Mouse (Mus musculus) embryonic facial prominence, embryonic 11.5 days (tissue): ENCODE measurements around the gene Glb1l. TPM values are rescaled to one million over a fixed set of nuclear protein-coding genes. Genes with fewer than 3 reads are reported as not detected.
A peak's percentile ranks its signal among the peaks of the same experiment; 100 is the strongest.

Source experiments
- ATAC-seq: fragments of 200-750 bp; cut with Nextera tagmentation; replicated peaks from 2 replicates; pipeline ENCODE4 v1.8.0; 2017; ENCODE audit warnings: low read depth; ENCODE audit not compliant: insufficient number of reproducible peaks, low FRiP score, low TSS enrichment
- DNase-seq: peaks from one replicate; pipeline ENCODE4 v3.0.0-alpha.2; 2015; ENCODE audit warnings: low spot score
- H3K27ac ChIP-seq: fragments of 300-500 bp; sonication (generic); replicated peaks from 2 replicates; pipeline ENCODE4 v1.5.1; 2014; ENCODE audit warnings: mild to moderate bottlenecking, low read depth, low read length, control low read depth
- H3K27me3 ChIP-seq: fragments of 300-500 bp; sonication (generic); 2 replicates; pipeline ENCODE4 v1.6.1; 2014; ENCODE audit warnings: mild to moderate bottlenecking, low read length, moderate library complexity, mixed read lengths; ENCODE audit not compliant: control insufficient read depth, insufficient read depth
- H3K36me3 ChIP-seq: fragments of 300-500 bp; sonication (generic); replicated peaks from 2 replicates; pipeline ENCODE4 v1.6.1; 2014; ENCODE audit warnings: low read depth, mild to moderate bottlenecking, low read length, moderate library complexity, mixed read lengths; ENCODE audit not compliant: control insufficient read depth, insufficient read depth
- H3K4me1 ChIP-seq: fragments of 300-500 bp; sonication (generic); 2 replicates; pipeline ENCODE4 v1.6.1; 2014; ENCODE audit warnings: low read length, mixed read lengths; ENCODE audit not compliant: control insufficient read depth, insufficient read depth
- H3K4me2 ChIP-seq: fragments of 300-500 bp; sonication (generic); 2 replicates; pipeline ENCODE4 v1.6.1; 2014; ENCODE audit warnings: low read depth, mild to moderate bottlenecking, control low read depth, low read length, moderate library complexity
- H3K4me3 ChIP-seq: fragments of 300-500 bp; sonication (generic); 2 replicates; pipeline ENCODE4 v1.5.1; 2014; ENCODE audit warnings: low read depth, low read length, control low read depth
- H3K9ac ChIP-seq: fragments of 300-500 bp; sonication (generic); replicated peaks from 2 replicates; pipeline ENCODE4 v1.6.1; 2014; ENCODE audit warnings: mild to moderate bottlenecking, control low read depth, low read length
- H3K9me3 ChIP-seq: fragments of 300-500 bp; sonication (generic); replicated peaks from 2 replicates; pipeline ENCODE4 v1.6.1; 2016; ENCODE audit warnings: mild to moderate bottlenecking, low read length, inconsistent platforms, mixed read lengths; ENCODE audit not compliant: control insufficient read depth
- WGBS: fragments of 180-500 bp; shearing (Covaris S2); extraction: QIAGEN DNeasy Blood & Tissue Kit; methylation state at CpG from one replicate; pipeline ENCODE4 v1.1.7; 2014; 5-methylcytosine and 5-hydroxymethylcytosine counted together
- polyA plus RNA-seq: library from polyadenylated mRNA; unstranded; fragments of >200 nt; fragmentation: Nextera tagmentation; extraction: Ambion mirVana; gene quantifications from 2 replicates; pipeline ENCODE4 v1.2.1, GENCODE M21; 2014

The Glb1l gene
- polyA plus RNA-seq, 1 experiment from 2014 or later: 14.1 TPM

DNA sequence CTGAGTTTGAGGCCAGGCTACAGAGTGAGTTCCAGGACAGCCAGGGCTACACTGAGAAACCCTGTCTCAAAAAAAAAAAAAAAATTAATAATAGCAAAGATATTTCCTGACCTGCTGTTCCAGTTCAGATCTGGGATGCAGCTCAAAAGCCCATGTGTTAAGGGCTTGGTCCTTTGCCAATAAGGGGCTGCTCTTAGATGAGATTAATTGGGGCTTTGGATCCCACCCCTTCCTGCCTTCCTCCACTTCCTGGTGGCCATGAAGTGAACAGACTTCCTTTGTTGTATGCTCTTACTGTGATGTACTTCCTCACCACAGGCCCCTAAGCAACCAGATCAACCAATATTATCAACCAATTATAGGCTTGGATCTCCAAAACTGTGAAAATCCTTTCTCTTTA, 23.5 kb downstream of the Glb1l start:
- H3K27me3 ChIP-seq: no peaks in the 10 kb centered on the region
- DNase-seq: no peak
- H3K9me3 ChIP-seq: no peaks in the 10 kb centered on the region
- no peak overlapping the region for H3K4me3 ChIP-seq
- no peak for ATAC-seq
- no peak overlapping the region for H3K9ac ChIP-seq
- H3K36me3 ChIP-seq: peaks cover 2% of the 10 kb centered on the region; the same call in 1 of the 2 replicates
- H3K27ac ChIP-seq: no peak overlapping the region
- H3K4me1 ChIP-seq: no peaks in the 10 kb centered on the region
- no peak overlapping the region for H3K4me2 ChIP-seq

DNA sequence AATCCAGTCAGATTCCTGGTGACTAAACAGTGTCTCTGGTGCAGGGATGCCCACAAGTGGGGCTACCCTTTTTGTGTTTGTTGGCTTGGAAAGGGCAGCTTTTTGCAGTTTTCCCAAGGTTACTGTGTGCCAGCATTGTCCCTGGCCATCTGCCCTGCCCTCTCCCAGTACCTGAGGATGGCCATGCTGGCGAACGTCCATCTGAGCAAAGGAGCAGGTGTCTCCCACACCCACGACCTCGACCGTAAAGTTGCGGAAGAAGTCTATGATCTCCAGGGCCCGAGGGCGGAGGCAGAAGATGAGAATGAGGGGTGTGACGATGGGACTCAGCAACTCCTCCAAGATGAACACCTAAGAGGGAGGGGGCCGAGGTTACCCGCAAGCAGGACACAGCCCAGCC, 25.1 kb downstream of the Glb1l start:
- ATAC-seq (no peak), DNase-seq (no peak)
- no peak overlapping the region for H3K4me3 ChIP-seq
- no peak overlapping the region for H3K4me2 ChIP-seq
- peaks cover 2% of the 10 kb centered on the region for H3K36me3 ChIP-seq
- no peaks in the 10 kb centered on the region for H3K27me3 ChIP-seq
- no peak overlapping the region for H3K27ac ChIP-seq
- WGBS: 94% methylated on average over 11 of the region's 11 CpGs
- no peaks in the 10 kb centered on the region for H3K4me1 ChIP-seq
- no peaks in the 10 kb centered on the region for H3K9me3 ChIP-seq
- no peak overlapping the region for H3K9ac ChIP-seq

DNA sequence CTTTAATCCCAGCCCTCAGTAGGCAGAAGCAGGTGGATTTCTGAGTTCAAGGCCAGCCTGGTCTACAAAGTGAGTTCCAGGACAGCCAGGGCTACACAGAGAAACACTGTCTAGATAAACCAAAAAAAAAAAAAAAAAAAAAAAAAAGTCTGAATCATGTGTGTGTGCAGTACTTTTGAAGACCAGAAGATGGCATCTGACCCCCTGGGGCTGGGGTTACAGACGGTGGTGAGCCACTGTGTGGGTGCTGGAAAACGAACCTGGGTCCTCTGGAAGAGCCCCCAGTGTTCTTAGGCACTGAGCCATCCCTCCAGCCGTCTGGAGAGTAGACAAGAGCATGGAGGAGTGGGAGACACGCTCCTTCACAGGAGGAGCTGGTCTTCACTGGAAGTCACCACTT, 28.5 kb downstream of the Glb1l start:
- Histone ChIP-seq H3K27ac (no peak overlapping the region), H3K36me3 (peaks cover 2% of the 10 kb centered on the region), H3K9me3 (no peaks in the 10 kb centered on the region), H3K4me3 (no peak overlapping the region), H3K9ac (no peak overlapping the region), H3K4me2 (no peak overlapping the region), H3K27me3 (no peaks in the 10 kb centered on the region), H3K4me1 (0 out of 2 replicates have a peak, but pooled peaks cover 3% of the 10 kb centered on the region)
- DNase-seq (no peak), ATAC-seq (no peak)
- 74% methylated on average over 4 of the region's 4 CpGs for WGBS

DNA sequence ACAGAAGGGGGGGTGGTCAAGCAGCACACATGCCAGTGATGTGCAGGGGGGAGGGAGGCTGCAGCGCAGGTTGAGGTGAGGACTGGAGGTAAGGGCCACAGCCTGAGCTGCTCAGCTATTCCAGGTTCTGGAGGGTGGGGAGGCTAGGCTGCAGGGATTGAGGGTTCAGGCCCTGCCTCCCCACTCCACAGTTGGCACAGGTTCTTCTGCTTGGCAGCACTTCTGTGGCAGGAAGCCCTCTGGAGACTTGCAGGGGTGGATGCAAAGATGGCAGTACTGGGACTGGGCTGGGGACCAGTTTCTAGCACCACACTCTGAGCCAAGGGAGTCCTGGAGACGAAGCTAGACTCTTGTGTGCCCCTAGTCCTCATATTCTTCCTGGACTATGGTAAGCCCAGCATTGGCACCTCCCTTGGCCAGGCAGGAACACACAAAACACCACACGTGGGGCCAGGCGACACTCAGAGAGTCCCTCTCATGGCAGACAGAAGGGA, 29.2 kb downstream of the Glb1l start:
- peaks cover 2% of the 10 kb centered on the region for H3K36me3 ChIP-seq

DNA sequence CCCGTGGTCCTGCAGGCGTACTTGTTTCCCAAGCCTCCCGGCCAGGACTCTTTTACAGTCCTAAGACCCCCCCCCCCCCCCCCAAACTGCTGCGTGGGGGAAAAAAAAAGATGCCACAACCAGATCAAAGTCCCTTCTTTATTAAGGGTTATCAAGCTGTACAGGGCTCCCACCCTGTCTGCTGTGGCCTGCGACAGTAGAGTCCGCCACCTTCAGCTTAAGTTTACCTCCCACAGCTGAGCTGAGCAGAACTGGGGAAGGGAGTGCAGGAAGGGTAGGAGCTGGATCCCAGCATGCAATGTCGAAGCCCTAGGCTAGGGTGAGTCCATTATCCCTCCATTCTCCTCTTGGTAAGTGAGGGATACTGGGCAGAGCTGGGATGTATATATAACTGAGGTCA, 29.9 kb downstream of the Glb1l start:
- Histone ChIP-seq H3K36me3 (peaks cover 2% of the 10 kb centered on the region), H3K27me3 (no peaks in the 10 kb centered on the region), H3K4me2 (peak overlapping the region; percentile 96), H3K9ac (no peak overlapping the region), H3K9me3 (no peaks in the 10 kb centered on the region), H3K4me1 (0 out of 2 replicates have a peak, but pooled peaks cover 3% of the 10 kb centered on the region), H3K4me3 (peak overlapping the region; percentile 60), H3K27ac (no peak overlapping the region)
- WGBS: 40% methylated on average over 7 of the region's 7 CpGs
- no peak for ATAC-seq
- DNase-seq: no peak

More for the DNA sequence above, 29.2 kb downstream of the Glb1l start:
- no peak for ATAC-seq
- WGBS: 81% methylated on average over 4 of the region's 4 CpGs
- Histone ChIP-seq H3K27ac (no peak overlapping the region), H3K4me2 (no peak overlapping the region), H3K4me3 (no peak overlapping the region), H3K9ac (no peak overlapping the region), H3K27me3 (no peaks in the 10 kb centered on the region), H3K9me3 (no peaks in the 10 kb centered on the region), H3K4me1 (0 out of 2 replicates have a peak, but pooled peaks cover 3% of the 10 kb centered on the region)
- no peak for DNase-seq

DNA sequence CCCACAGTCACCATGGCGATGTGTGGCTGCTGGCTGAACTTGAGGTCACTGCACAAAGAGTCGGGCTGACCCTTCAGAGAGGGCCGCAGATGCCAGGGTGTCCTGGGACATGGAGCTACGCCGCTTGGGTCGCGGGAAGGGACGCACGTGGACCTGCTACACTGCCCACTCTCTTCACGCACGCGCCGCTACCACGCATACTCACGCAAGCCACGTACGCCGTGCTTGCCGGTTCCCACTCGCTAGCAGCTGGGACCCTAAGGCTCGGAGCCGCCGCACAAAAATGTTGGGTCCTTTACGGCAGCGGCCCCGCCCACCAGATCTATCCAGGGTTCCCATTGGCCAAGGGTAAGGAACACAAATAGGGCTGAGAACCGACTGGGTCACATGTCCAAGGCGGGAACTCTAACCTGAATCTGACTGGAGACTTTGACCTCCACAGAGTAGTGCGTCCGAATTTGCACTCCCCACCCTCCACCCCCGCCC, 30.5 kb downstream of the Glb1l start, which contains the start of gene Abcb6:
Gene Abcb6, minus strand, starts transcription at position 288 of the 486 bp plus-strand sequence.
- under 1% methylated on average over 31 of the region's 31 CpGs for WGBS
- no peaks in the 10 kb centered on the region for H3K27me3 ChIP-seq
- 0 out of 2 replicates have a peak, but pooled peaks cover 3% of the 10 kb centered on the region for H3K4me1 ChIP-seq
- peaks cover 2% of the 10 kb centered on the region for H3K36me3 ChIP-seq
- peak; percentile 94 for DNase-seq
- peak within 1 kb of the TSS; percentile 96 for H3K4me2 ChIP-seq
- H3K9me3 ChIP-seq: no peaks in the 10 kb centered on the region
- H3K27ac ChIP-seq: no peak within 1 kb of the TSS; the same call in 1 of the 2 replicates
- H3K9ac ChIP-seq: peak within 1 kb of the TSS; percentile 70
- peak within 1 kb of the TSS; percentile 60 for H3K4me3 ChIP-seq
- ATAC-seq: peak; percentile 91

DNA sequence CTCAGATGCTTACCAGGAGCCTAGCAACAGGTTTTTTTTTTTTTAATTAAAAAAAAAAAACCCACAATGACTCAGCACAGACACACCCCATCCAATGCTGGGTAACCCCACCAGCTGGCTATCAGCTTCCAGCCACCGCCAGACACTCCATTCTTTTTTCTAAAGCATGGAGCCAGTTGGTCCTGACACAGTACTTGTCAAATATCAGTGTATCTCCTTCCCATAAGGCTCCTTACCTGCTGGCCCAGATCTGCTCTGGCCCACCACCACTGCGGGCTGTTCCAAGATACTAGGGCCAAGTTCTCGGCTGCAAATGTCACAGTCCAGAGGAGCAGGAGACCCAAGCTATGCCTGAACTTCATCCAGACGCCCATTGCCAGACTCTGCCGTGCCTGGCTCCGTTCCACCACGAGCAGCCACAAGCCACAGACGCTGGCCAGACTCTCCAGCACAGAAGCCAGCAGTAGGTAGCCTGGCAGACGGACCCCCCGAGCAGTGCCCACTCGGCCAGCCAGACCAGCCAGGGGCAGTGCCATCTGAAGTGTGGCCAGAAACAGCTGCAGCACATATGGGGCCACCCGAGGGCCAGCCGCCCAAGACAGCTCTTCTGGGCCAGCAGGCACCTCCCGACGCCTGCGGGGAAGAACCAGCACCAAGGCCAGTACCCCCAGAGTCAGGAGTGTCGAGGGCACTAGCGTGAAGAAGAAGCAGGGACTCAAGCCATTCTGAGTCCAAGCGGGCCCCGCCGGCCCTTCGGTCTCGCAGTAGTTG, 31.1 kb downstream of the Glb1l start:
- no peaks in the 10 kb centered on the region for H3K27me3 ChIP-seq
- DNase-seq (peak; percentile 47), ATAC-seq (peak; percentile 39; the same call in 1 of the 2 replicates)
- H3K4me3 ChIP-seq: peak overlapping the region; percentile 60
- peak overlapping the region; percentile 70 for H3K9ac ChIP-seq
- H3K27ac ChIP-seq: no peak overlapping the region; the same call in 1 of the 2 replicates
- H3K4me2 ChIP-seq: peak overlapping the region; percentile 96
- WGBS: 11% methylated on average over 23 of the region's 23 CpGs
- peaks cover 2% of the 10 kb centered on the region for H3K36me3 ChIP-seq
- H3K4me1 ChIP-seq: 0 out of 2 replicates have a peak, but pooled peaks cover 3% of the 10 kb centered on the region
- no peaks in the 10 kb centered on the region for H3K9me3 ChIP-seq
